Mouse (Mus musculus): ENCODE data around the gene Clpp. TPM values are rescaled to one million over a fixed set of nuclear protein-coding genes. Genes with fewer than 3 reads are reported as not detected.

Clpp gene
- polyA plus RNA-seq, 1 experiment from 2014 or later: 165 TPM

GRCm38 (mm10) chr17:56973956-56974707, 16.0 kb upstream of the Clpp start:
- ATAC-seq (replicated peaks; ENCODE audit: low FRiP score): no peak
- WGBS: 65% methylated on average over 13 of the region's 14 CpGs

GRCm38 (mm10) chr17:56974708-56975240, 15.3 kb upstream of the Clpp start:
- no peak overlapping the region for H3K9ac ChIP-seq
- no peak for ATAC-seq (replicated peaks; ENCODE audit: low FRiP score)
- 72% methylated on average over 5 of the region's 5 CpGs for WGBS

More at GRCm38 (mm10) chr17:56973956-56974707, 16.0 kb upstream of the Clpp start:
- no peak overlapping the region for H3K4me3 ChIP-seq (replicated peaks)
- H3K36me3 ChIP-seq: no peaks in the 10 kb centered on the region
- no peak overlapping the region for H3K4me2 ChIP-seq
- no peaks in the 10 kb centered on the region for H3K9me3 ChIP-seq (replicated peaks)
- no peak overlapping the region for H3K9ac ChIP-seq
- H3K27me3 ChIP-seq: peaks cover 22% of the 10 kb centered on the region
- H3K4me1 ChIP-seq: no peaks in the 10 kb centered on the region
- H3K27ac ChIP-seq: no peak overlapping the region

DNA sequence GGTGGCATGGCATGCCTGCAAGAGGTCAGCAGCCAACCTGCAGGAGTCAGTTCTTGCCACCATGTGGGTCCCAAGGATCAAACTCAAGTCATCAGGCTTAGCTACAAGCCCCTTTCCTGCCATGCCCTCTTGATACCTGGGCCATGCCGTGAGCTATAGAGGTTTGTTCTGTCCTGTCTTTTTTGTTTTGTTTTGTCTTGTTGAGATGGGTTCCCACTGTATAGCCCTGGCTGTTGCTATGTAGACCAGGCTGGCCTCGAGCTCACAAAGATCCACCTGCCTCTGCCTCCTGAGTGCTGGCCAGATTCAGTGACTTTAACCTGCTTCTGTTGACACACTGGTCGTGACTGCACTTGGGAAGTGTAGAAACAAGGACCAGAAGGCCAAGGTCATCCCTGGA, 14.7 kb upstream of the Clpp start:
- no peak for ATAC-seq (replicated peaks; ENCODE audit: low FRiP score)
- Histone ChIP-seq H3K9me3 (replicated peaks) (no peaks in the 10 kb centered on the region), H3K27me3 (peaks cover 11% of the 10 kb centered on the region; the same call in 1 of the 2 replicates), H3K4me1 (no peaks in the 10 kb centered on the region), H3K9ac (no peak overlapping the region), H3K4me2 (no peak overlapping the region), H3K27ac (no peak overlapping the region), H3K4me3 (replicated peaks) (no peak overlapping the region), H3K36me3 (no peaks in the 10 kb centered on the region)
- 77% methylated on average over 3 of the region's 3 CpGs for WGBS

More at GRCm38 (mm10) chr17:56974708-56975240, 15.3 kb upstream of the Clpp start:
- no peak overlapping the region for H3K27ac ChIP-seq
- H3K4me1 ChIP-seq: no peaks in the 10 kb centered on the region
- no peaks in the 10 kb centered on the region for H3K36me3 ChIP-seq
- H3K4me3 ChIP-seq (replicated peaks): no peak overlapping the region
- H3K27me3 ChIP-seq: peaks cover 16% of the 10 kb centered on the region
- H3K9me3 ChIP-seq (replicated peaks): no peaks in the 10 kb centered on the region
- no peak overlapping the region for H3K4me2 ChIP-seq

- H3K4me1 ChIP-seq: no peaks in the 10 kb centered on the region
- H3K9ac ChIP-seq: no peak overlapping the region
- no peaks in the 10 kb centered on the region for H3K9me3 ChIP-seq (replicated peaks)
- H3K27me3 ChIP-seq: 0 out of 2 replicates have a peak, but pooled peaks cover 2% of the 10 kb centered on the region
- WGBS: 77% methylated on average over 8 of the region's 8 CpGs
- H3K4me3 ChIP-seq (replicated peaks): no peak overlapping the region
- no peaks in the 10 kb centered on the region for H3K36me3 ChIP-seq
- no peak for ATAC-seq (replicated peaks; ENCODE audit: low FRiP score)
- no peak overlapping the region for H3K4me2 ChIP-seq
- H3K27ac ChIP-seq: no peak overlapping the region
Measured at GRCm38 (mm10) chr17:56976531-56977390, 13.3 kb upstream of the Clpp start.

DNA sequence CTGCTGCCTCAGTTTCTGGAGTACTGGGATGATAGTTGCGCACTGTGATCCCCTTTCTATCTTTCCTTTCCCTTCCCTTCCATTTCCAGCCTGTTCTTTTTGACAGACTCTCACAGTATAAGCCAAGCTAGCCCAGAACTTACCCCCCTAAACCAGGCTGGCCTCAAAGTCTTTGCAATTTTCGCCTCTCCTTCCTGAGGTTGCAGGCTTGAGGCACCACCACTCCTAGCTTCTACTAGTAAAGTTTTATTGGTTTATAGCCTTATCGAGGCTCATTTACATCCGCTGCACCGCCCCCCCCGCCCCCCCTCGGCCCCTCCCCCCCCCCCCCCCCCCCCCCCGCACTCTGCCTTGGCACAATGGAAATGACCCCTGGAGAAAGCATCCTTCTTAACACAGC, 10.6 kb upstream of the Clpp start:
- Histone ChIP-seq H3K9ac (no peak overlapping the region), H3K4me1 (no peaks in the 10 kb centered on the region), H3K27ac (no peak overlapping the region), H3K9me3 (replicated peaks) (no peaks in the 10 kb centered on the region), H3K36me3 (no peaks in the 10 kb centered on the region), H3K27me3 (no peaks in the 10 kb centered on the region), H3K4me2 (no peak overlapping the region), H3K4me3 (replicated peaks) (no peak overlapping the region)
- WGBS: 18% methylated on average over 7 of the region's 8 CpGs
- ATAC-seq (replicated peaks; ENCODE audit: low FRiP score): no peak

DNA sequence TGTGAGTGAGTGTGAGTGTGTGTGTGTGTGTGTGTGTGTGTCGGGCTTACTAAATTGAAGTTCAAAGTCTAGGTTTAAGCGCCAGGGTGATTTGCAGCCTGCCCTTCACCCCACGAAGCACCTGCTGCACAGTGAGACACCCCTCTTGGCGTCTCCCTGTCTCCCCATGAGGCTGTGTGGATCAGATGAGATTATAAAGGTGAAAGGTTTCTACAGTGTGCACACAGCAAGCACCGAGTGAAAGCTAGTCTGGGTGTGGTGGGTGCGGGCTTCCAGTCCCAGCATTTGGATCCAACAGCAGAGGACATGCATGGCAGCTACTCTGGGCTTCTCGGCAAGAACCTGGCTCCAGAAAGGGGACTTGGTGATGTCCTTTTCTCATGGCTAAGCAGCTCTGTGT, 9.1 kb upstream of the Clpp start:
- Histone ChIP-seq H3K9me3 (replicated peaks) (no peaks in the 10 kb centered on the region), H3K4me3 (replicated peaks) (no peak overlapping the region), H3K9ac (no peak overlapping the region), H3K36me3 (no peaks in the 10 kb centered on the region), H3K27ac (no peak overlapping the region), H3K27me3 (no peaks in the 10 kb centered on the region), H3K4me2 (no peak overlapping the region), H3K4me1 (no peaks in the 10 kb centered on the region)
- 67% methylated on average over 7 of the region's 7 CpGs for WGBS
- no peak for ATAC-seq (replicated peaks; ENCODE audit: low FRiP score)

DNA sequence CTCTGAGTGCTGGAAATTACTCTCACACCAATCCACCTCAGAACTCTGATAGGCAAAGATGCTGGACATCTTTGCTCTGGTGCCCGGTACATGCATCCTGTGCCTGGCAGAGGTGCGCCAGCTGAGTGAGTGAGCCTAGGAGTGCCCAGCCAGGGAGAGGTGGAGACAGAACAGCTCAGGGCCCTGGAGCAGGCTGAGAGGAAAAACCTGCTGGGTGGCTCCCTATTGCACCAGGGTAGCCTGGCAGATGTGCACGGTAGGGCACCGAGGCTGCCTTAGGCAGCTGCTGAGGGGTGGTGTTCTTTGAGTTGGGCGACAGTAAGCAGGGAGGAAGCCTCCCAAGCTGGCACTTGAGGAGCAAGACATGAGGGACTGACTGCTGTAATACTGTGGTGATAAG, 8.1 kb upstream of the Clpp start, which contains the start of gene Acer1:
Gene Acer1 (minus strand): TSS at position 114 of the 400 bp plus-strand sequence.
- no peaks in the 10 kb centered on the region for H3K36me3 ChIP-seq
- 81% methylated on average over 5 of the region's 5 CpGs for WGBS
- no peak for ATAC-seq (replicated peaks; ENCODE audit: low FRiP score)
- H3K9ac ChIP-seq: no peak within 1 kb of the TSS
- H3K4me3 ChIP-seq (replicated peaks): no peak within 1 kb of the TSS
- H3K9me3 ChIP-seq (replicated peaks): no peaks in the 10 kb centered on the region
- H3K27me3 ChIP-seq: no peaks in the 10 kb centered on the region
- no peak within 1 kb of the TSS for H3K4me2 ChIP-seq
- H3K27ac ChIP-seq: no peak within 1 kb of the TSS
- no peaks in the 10 kb centered on the region for H3K4me1 ChIP-seq

DNA sequence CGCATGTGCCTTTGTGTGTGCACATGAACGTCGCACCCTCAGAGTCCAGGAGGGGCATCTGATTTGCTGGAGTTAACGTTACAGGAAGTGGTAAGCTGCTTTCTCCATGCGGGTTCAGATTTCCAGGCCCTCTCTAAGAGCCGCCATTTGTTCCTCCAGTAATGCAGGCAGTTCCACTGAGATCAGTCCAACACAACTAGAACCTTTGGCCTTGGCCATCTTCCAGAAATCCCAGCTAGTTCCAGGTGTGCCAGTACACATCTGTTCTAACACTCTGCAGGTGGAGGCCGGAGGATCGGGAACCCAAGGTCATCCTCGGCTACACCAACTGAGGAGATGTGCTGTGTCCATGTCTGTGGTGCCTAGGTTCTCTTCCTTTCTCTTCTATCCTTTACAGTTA, 5.2 kb upstream of the Clpp start:
- H3K27me3 ChIP-seq: no peaks in the 10 kb centered on the region
- H3K4me3 ChIP-seq (replicated peaks): no peak overlapping the region
- H3K9ac ChIP-seq: no peak overlapping the region
- 75% methylated on average over 9 of the region's 9 CpGs for WGBS
- H3K27ac ChIP-seq: no peak overlapping the region
- H3K4me1 ChIP-seq: 0 out of 2 replicates have a peak, but pooled peaks cover 2% of the 10 kb centered on the region
- no peaks in the 10 kb centered on the region for H3K9me3 ChIP-seq (replicated peaks)
- no peaks in the 10 kb centered on the region for H3K36me3 ChIP-seq
- ATAC-seq (replicated peaks; ENCODE audit: low FRiP score): no peak
- no peak overlapping the region for H3K4me2 ChIP-seq

- no peaks in the 10 kb centered on the region for H3K36me3 ChIP-seq
- no peak overlapping the region for H3K4me3 ChIP-seq (replicated peaks)
- H3K9ac ChIP-seq: no peak overlapping the region
- H3K27me3 ChIP-seq: no peaks in the 10 kb centered on the region
- WGBS: 72% methylated on average over 3 of the region's 3 CpGs
- H3K27ac ChIP-seq: no peak overlapping the region
- H3K4me2 ChIP-seq: no peak overlapping the region
- H3K9me3 ChIP-seq (replicated peaks): no peaks in the 10 kb centered on the region
- peaks cover 3% of the 10 kb centered on the region for H3K4me1 ChIP-seq
- ATAC-seq (replicated peaks; ENCODE audit: low FRiP score): no peak
Measured at GRCm38 (mm10) chr17:56985656-56986055, 4.4 kb upstream of the Clpp start.

GRCm38 (mm10) chr17:56986105-56986805, 3.9 kb upstream of the Clpp start:
- H3K9me3 ChIP-seq (replicated peaks): no peaks in the 10 kb centered on the region
- no peaks in the 10 kb centered on the region for H3K27me3 ChIP-seq
- no peak overlapping the region for H3K27ac ChIP-seq
- no peak for ATAC-seq (replicated peaks; ENCODE audit: low FRiP score)
- H3K4me2 ChIP-seq: no peak overlapping the region
- peaks cover 9% of the 10 kb centered on the region for H3K4me1 ChIP-seq
- no peaks in the 10 kb centered on the region for H3K36me3 ChIP-seq
- no peak overlapping the region for H3K9ac ChIP-seq
- 83% methylated on average over 3 of the region's 3 CpGs for WGBS
- no peak overlapping the region for H3K4me3 ChIP-seq (replicated peaks)

DNA sequence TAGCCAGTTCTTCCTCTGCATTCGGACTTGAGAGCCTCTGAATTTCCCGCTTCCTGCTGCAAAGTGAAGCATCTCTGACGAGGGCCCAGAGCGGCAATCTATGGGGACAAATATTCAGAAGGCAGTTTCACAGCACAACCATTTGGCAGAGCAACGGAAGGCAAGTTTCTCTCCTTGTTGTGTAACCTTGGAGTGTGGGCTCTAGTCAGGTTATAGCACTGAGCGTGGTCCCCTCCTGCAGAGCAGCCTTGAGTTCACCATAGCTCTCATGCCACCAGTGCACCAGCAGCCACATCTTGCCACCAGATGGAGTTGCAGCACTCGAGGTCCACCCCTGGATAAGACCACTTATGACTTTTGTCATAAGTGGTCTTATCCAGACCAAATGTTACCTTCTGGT, 1.7 kb upstream of the Clpp start:
- H3K27me3 ChIP-seq: no peaks in the 10 kb centered on the region
- no peak overlapping the region for H3K4me3 ChIP-seq (replicated peaks)
- peaks cover 21% of the 10 kb centered on the region for H3K36me3 ChIP-seq
- 84% methylated on average over 7 of the region's 7 CpGs for WGBS
- no peaks in the 10 kb centered on the region for H3K9me3 ChIP-seq (replicated peaks)
- peaks cover 14% of the 10 kb centered on the region for H3K4me1 ChIP-seq
- no peak overlapping the region for H3K9ac ChIP-seq
- ATAC-seq (replicated peaks; ENCODE audit: low FRiP score): no peak
- H3K27ac ChIP-seq: no peak overlapping the region
- no peak overlapping the region for H3K4me2 ChIP-seq
